Mouse (Mus musculus) lung, embryonic 15.5 days (tissue): ENCODE results near the gene Krt15. TPM values are rescaled to one million over a fixed set of nuclear protein-coding genes. Genes with fewer than 3 reads are reported as not detected.
A peak's percentile ranks its signal among the peaks of the same experiment; 100 is the strongest.

Source experiments
- ATAC-seq: fragments of 200-750 bp; cut with Nextera tagmentation; 2 replicates; pipeline ENCODE4 v1.8.0; 2017; ENCODE audit warnings: moderate number of reproducible peaks, borderline replicate concordance; ENCODE audit not compliant: low FRiP score, low TSS enrichment; ENCODE audit errors: extremely low read depth
- H3K27ac ChIP-seq: fragments of 300-500 bp; sonication (generic); 2 replicates; pipeline ENCODE4 v1.5.1; 2015; ENCODE audit warnings: moderate library complexity, mild to moderate bottlenecking, inconsistent platforms
- H3K27me3 ChIP-seq: fragments of 300-500 bp; sonication (generic); 2 replicates; pipeline ENCODE4 v1.6.1; 2015; ENCODE audit warnings: inconsistent platforms
- H3K36me3 ChIP-seq: fragments of 300-500 bp; sonication (generic); 2 replicates; pipeline ENCODE4 v1.6.1; 2015; ENCODE audit warnings: inconsistent platforms
- H3K4me1 ChIP-seq: fragments of 300-500 bp; sonication (generic); 2 replicates; pipeline ENCODE4 v1.6.1; 2015; ENCODE audit warnings: inconsistent platforms
- H3K4me2 ChIP-seq: fragments of 300-500 bp; sonication (generic); 2 replicates; pipeline ENCODE4 v1.6.1; 2015; ENCODE audit warnings: inconsistent platforms, mild to moderate bottlenecking, moderate library complexity
- H3K4me3 ChIP-seq: fragments of 300-500 bp; sonication (generic); 2 replicates; pipeline ENCODE4 v1.5.1; 2015; ENCODE audit warnings: mild to moderate bottlenecking, inconsistent platforms
- H3K9ac ChIP-seq: fragments of 300-500 bp; sonication (generic); 2 replicates; pipeline ENCODE4 v1.6.1; 2015; ENCODE audit warnings: inconsistent platforms
- H3K9me3 ChIP-seq: fragments of 300-500 bp; sonication (generic); 2 replicates; pipeline ENCODE4 v1.6.1; 2016; ENCODE audit warnings: inconsistent platforms
- WGBS: fragments of 180-500 bp; shearing (Covaris S2); methylation state at CpG from one replicate; pipeline ENCODE4 v1.1.7; 2015; 5-methylcytosine and 5-hydroxymethylcytosine counted together
- polyA plus RNA-seq: library from polyadenylated mRNA; unstranded; fragments of >200 nt; fragmentation: Nextera tagmentation; extraction: Ambion mirVana; gene quantifications from 2 replicates; pipeline ENCODE4 v1.2.1, GENCODE M21; 2015

The Krt15 gene
- 49.1 and 59.3 TPM in 2 replicates for polyA plus RNA-seq

- no peak for ATAC-seq
- Histone ChIP-seq H3K36me3 (no peaks in the 10 kb centered on the region), H3K9ac (no peak within 1 kb of the TSS), H3K4me3 (no peak within 1 kb of the TSS), H3K4me1 (peaks cover 21% of the 10 kb centered on the region), H3K27ac (no peak within 1 kb of the TSS), H3K4me2 (no peak within 1 kb of the TSS), H3K27me3 (no peaks in the 10 kb centered on the region), H3K9me3 (no peaks in the 10 kb centered on the region)
- WGBS: 39% methylated on average over 7 of the region's 7 CpGs
These were observed at the start of gene Krt15 for GRCm38 (mm10) chr11:100135731-100136130. Gene Krt15 (minus strand): TSS chr11:100135928.

GRCm38 (mm10) chr11:100181725-100182124 lies 46.0 kb upstream of the Krt15 start:
- Histone ChIP-seq H3K9ac (no peak overlapping the region), H3K36me3 (no peaks in the 10 kb centered on the region), H3K4me3 (no peak overlapping the region), H3K27ac (no peak overlapping the region), H3K27me3 (no peaks in the 10 kb centered on the region), H3K9me3 (no peaks in the 10 kb centered on the region), H3K4me1 (no peaks in the 10 kb centered on the region), H3K4me2 (no peak overlapping the region)
- ATAC-seq: no peak
- WGBS: 66% methylated on average over 7 of the region's 7 CpGs

DNA sequence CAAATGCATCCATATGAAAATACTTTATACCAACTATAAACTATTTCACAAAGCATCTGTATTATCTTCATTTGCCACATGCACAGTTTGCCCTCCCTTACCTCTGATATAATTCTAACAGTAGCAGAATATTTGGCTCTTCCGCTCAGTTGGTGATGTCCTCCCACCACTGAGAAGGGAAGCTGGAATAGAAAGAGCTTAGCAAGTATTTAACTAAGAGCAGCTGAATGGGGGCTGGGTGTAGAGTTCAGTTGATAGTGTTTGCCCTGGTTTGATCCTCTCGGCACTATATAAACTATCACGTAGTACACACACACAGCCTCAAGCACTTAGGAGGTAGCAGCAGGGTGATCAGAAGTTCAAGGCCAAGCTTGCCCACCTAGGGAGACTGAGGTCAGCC lies 43.5 kb upstream of the Krt15 start:
- no peak for ATAC-seq
- 20% methylated on average over 3 of the region's 3 CpGs for WGBS
- no peak overlapping the region for H3K27ac ChIP-seq
- H3K9ac ChIP-seq: no peak overlapping the region
- H3K36me3 ChIP-seq: no peaks in the 10 kb centered on the region
- no peak overlapping the region for H3K4me2 ChIP-seq
- H3K4me3 ChIP-seq: no peak overlapping the region
- H3K27me3 ChIP-seq: no peaks in the 10 kb centered on the region
- no peaks in the 10 kb centered on the region for H3K4me1 ChIP-seq
- H3K9me3 ChIP-seq: no peaks in the 10 kb centered on the region

DNA sequence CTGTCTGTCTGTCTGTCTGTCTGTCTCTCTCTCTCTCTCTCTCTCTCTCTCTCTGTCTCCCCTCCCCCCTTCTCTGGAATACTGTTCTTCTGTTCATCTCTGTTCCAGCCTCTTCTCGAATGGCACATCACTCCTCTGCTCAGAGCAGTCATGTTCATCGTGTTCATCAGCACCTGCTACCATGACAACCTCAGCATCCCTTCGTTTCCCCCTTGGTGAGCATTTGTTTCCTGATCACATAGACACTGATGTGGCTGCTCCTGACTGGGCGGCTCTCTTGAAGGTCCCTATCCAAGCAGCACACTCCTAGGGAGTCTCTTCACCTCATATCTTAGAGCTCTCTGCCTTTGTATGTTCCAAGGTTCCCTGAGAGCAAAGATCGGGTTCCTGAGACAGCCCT lies 42.6 kb upstream of the Krt15 start:
- 66% methylated on average over 5 of the region's 5 CpGs for WGBS
- no peak for ATAC-seq

DNA sequence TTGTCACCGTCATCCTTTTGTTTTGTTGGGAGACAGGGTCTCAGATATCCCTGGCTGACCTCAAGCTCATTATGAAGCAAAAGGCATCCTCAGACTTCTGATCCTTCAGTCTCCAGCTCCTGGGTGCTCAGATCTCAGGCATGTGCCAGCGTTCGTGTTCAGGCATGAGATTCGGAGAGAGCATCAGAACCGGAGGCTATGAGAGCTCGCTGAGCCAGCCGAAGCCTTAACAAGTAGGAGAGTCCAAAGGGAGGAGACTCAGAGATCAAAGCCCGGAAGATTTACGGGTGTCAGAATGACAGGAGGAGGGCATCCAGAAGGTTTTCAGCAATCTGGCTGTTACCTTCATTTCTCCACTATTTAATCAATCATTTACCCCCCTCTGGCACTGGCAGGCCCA lies 41.1 kb upstream of the Krt15 start:
- no peak overlapping the region for H3K4me2 ChIP-seq
- H3K27me3 ChIP-seq: no peaks in the 10 kb centered on the region
- no peaks in the 10 kb centered on the region for H3K9me3 ChIP-seq
- WGBS: 59% methylated on average over 9 of the region's 9 CpGs
- no peak overlapping the region for H3K4me3 ChIP-seq
- ATAC-seq: no peak
- no peak overlapping the region for H3K9ac ChIP-seq
- no peaks in the 10 kb centered on the region for H3K4me1 ChIP-seq
- H3K27ac ChIP-seq: no peak overlapping the region
- no peaks in the 10 kb centered on the region for H3K36me3 ChIP-seq

More for the DNA sequence above, 42.6 kb upstream of the Krt15 start:
- Histone ChIP-seq H3K9ac (no peak overlapping the region), H3K27me3 (no peaks in the 10 kb centered on the region), H3K9me3 (no peaks in the 10 kb centered on the region), H3K4me2 (no peak overlapping the region), H3K27ac (no peak overlapping the region), H3K36me3 (no peaks in the 10 kb centered on the region), H3K4me1 (no peaks in the 10 kb centered on the region), H3K4me3 (no peak overlapping the region)

GRCm38 (mm10) chr11:100168765-100169762 lies 33.3 kb upstream of the Krt15 start:
- H3K27me3 ChIP-seq: no peaks in the 10 kb centered on the region
- no peak for ATAC-seq
- H3K36me3 ChIP-seq: no peaks in the 10 kb centered on the region
- 27% methylated on average over 14 of the region's 14 CpGs for WGBS
- no peak overlapping the region for H3K4me2 ChIP-seq
- H3K4me3 ChIP-seq: no peak overlapping the region
- H3K27ac ChIP-seq: peak overlapping the region; percentile 62
- no peaks in the 10 kb centered on the region for H3K9me3 ChIP-seq
- peaks cover 16% of the 10 kb centered on the region for H3K4me1 ChIP-seq
- H3K9ac ChIP-seq: no peak overlapping the region

DNA sequence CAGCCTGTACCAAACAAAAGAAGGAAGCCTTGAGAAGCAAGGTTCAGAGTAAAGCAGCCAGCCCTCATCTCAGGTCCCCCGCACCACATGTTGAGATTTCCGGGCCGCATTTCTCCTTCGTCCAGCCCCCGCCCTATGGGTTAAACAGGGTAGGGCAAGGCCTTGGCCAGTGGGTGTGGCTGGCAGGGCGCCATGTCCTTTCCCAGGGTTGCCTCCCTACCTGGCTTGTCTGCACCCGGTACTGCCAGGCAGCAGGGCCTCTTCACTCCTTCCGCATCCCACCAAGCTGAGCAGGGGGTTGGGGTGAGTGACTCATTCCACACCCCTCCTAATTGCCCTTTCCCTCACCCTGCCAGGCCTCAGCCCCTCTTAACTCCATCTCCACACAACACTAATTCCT lies 32.3 kb upstream of the Krt15 start:
- peak; percentile 71 for ATAC-seq
- no peaks in the 10 kb centered on the region for H3K9me3 ChIP-seq
- no peak overlapping the region for H3K4me2 ChIP-seq
- WGBS: 50% methylated on average over 8 of the region's 8 CpGs
- H3K36me3 ChIP-seq: no peaks in the 10 kb centered on the region
- H3K4me1 ChIP-seq: peaks cover 16% of the 10 kb centered on the region
- peak overlapping the region; percentile 62 for H3K27ac ChIP-seq
- H3K9ac ChIP-seq: no peak overlapping the region
- H3K4me3 ChIP-seq: no peak overlapping the region
- H3K27me3 ChIP-seq: no peaks in the 10 kb centered on the region

DNA sequence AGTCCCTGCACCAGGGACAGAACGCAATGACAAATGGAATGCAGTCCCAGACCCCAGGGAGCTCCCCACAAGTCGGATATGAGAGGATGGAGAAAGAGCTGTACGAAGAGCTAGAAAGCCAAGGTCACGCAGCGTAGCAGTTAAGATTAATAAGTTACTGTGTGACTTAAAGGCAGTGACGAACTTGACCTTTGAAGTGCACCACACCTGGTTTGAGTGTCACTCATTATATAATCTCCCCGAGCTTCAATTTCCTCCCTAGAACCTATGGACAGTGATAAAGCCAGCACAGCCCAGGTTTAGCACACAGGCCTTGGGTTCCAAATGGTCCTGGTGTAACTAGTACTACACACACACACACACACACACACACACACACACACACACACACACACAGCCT lies 28.7 kb upstream of the Krt15 start:
- no peak for ATAC-seq
- Histone ChIP-seq H3K27me3 (no peaks in the 10 kb centered on the region), H3K9ac (no peak overlapping the region), H3K27ac (no peak overlapping the region), H3K4me2 (no peak overlapping the region), H3K36me3 (no peaks in the 10 kb centered on the region), H3K4me1 (peaks cover 16% of the 10 kb centered on the region), H3K4me3 (no peak overlapping the region), H3K9me3 (no peaks in the 10 kb centered on the region)
- WGBS: 31% methylated on average over 7 of the region's 7 CpGs

DNA sequence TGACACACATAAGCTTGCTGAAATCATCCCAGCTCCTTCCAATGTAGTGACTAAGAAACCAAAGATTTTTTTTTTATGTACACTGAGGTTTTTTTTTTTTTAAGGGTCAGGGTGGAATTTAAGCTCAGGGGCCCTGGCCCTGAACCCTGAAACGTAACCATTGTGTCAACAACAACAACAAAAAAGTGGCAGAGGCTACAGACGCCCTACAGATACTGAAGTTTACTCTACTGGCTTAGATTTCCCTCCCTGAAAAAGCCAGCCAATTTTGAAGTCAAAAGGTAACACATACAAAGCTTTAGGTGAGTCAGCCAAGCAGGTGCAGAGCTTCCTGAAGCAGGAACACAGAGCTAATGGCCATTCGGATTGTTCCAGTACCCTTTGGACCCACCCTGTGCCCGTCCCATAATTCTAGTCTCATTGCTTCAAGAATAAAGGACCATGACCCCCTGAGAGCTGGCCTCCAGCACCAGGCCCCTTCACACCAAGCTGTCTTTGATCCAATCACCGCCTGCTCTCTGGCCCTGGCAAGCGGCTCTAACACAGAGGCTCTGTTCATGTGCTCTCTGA lies 22.3 kb upstream of the Krt15 start:
- Histone ChIP-seq H3K4me1 (peaks cover 6% of the 10 kb centered on the region; the same call in 1 of the 2 replicates), H3K27ac (0 out of 2 replicates have a peak overlapping the region, but pooled peaks have one; percentile 24), H3K4me3 (no peak overlapping the region), H3K36me3 (no peaks in the 10 kb centered on the region), H3K27me3 (no peaks in the 10 kb centered on the region), H3K4me2 (no peak overlapping the region), H3K9me3 (no peaks in the 10 kb centered on the region), H3K9ac (no peak overlapping the region)
- ATAC-seq: no peak
- 48% methylated on average over 6 of the region's 6 CpGs for WGBS

DNA sequence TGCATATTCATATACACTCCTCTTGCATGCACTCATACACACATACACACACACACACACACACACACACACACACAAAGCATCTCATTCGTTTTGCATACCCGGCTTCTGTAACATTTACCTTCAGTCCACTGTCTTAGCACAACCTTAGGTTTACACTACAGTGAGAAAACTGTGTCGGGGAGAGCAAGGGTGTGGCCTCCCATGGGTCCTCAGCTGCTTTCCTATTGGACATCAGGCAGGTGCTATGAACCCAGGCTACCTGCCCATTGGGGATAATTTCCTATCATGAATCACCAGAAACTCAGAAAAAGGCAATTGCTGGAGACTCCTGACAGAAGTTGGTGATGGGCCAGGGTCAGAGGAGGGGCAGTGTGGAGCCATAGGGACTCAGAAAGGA lies 21.6 kb upstream of the Krt15 start:
- Histone ChIP-seq H3K36me3 (no peaks in the 10 kb centered on the region), H3K4me3 (no peak overlapping the region), H3K9me3 (no peaks in the 10 kb centered on the region), H3K27ac (no peak overlapping the region), H3K4me2 (no peak overlapping the region), H3K4me1 (peaks cover 6% of the 10 kb centered on the region; the same call in 1 of the 2 replicates), H3K27me3 (no peaks in the 10 kb centered on the region), H3K9ac (no peak overlapping the region)
- 78% methylated on average over 3 of the region's 3 CpGs for WGBS
- no peak for ATAC-seq

- Histone ChIP-seq H3K4me2 (no peak overlapping the region), H3K9me3 (no peaks in the 10 kb centered on the region), H3K4me3 (no peak overlapping the region), H3K27me3 (no peaks in the 10 kb centered on the region), H3K36me3 (no peaks in the 10 kb centered on the region), H3K4me1 (peaks cover 6% of the 10 kb centered on the region; the same call in 1 of the 2 replicates), H3K9ac (no peak overlapping the region), H3K27ac (peak overlapping the region; percentile 64)
- no peak for ATAC-seq
- WGBS: 44% methylated on average over 8 of the region's 8 CpGs
These were observed 19.9 kb upstream of the Krt15 start for GRCm38 (mm10) chr11:100155497-100156255.
